8 mouse cellular contexts compared by ENCODE assay signal in genomic region chr10:45000027-45000840, GRCm38 (mm10).
A peak's percentile ranks its signal among the peaks of the same experiment; 100 is the strongest.
DNase-seq lines count a peak whose midpoint lies in the region; ATAC-seq and TF ChIP-seq lines count a peak whose summit lies in the region.

No protein-coding gene starts in this region.

- H3K27me3 ChIP-seq in forebrain, embryonic 14.5 days (replicated peaks; ENCODE audit: control insufficient read depth, insufficient read depth, low read length), result peaks cover 8% of the 10 kb centered on the region; the same call in 1 of the 2 replicates
- H3K27me3 ChIP-seq in kidney, postnatal 0 days (ENCODE audit: insufficient read depth, low read length), result no peaks in the 10 kb centered on the region
- no peaks in the 10 kb centered on the region for H3K27me3 ChIP-seq in midbrain, embryonic 11.5 days (ENCODE audit: control insufficient read depth, insufficient read depth, low read length)
- no peaks in the 10 kb centered on the region for H3K27me3 ChIP-seq in thymus, adult 2 months (ENCODE audit: control insufficient read depth, insufficient read depth, low read length)

- no peak for TF ChIP-seq CTCF in kidney, postnatal 0 days (IDR thresholded peaks at IDR 0.05; ENCODE audit: low read depth)
- TF ChIP-seq CTCF in thymus, adult 2 months (IDR thresholded peaks at IDR 0.05; ENCODE audit: borderline replicate concordance, control insufficient read depth, extremely low read depth, insufficient read depth, low read length, poor library complexity), result no peak

- peaks cover 12% of the 10 kb centered on the region; the same call in 1 of the 2 replicates for H3K4me1 ChIP-seq in forebrain, embryonic 14.5 days (ENCODE audit: control insufficient read depth, insufficient read depth, low read length)
- 0 out of 2 replicates have a peak, but pooled peaks cover 4% of the 10 kb centered on the region for H3K4me1 ChIP-seq in kidney, postnatal 0 days (replicated peaks; ENCODE audit: insufficient read depth, low read length)
- H3K4me1 ChIP-seq in midbrain, embryonic 11.5 days (ENCODE audit: control insufficient read depth, insufficient read depth, low read length), result peaks cover 13% of the 10 kb centered on the region
- H3K4me1 ChIP-seq in thymus, adult 2 months (replicated peaks; ENCODE audit: control insufficient read depth, insufficient read depth, low read length), result peaks cover 5% of the 10 kb centered on the region; the same call in 1 of the 2 replicates

- WGBS in forebrain, embryonic 14.5 days, result 9% methylated on average over 18 of the region's 18 CpGs
- WGBS in kidney, postnatal 0 days, result 21% methylated on average over 18 of the region's 18 CpGs
- WGBS in midbrain, embryonic 11.5 days, result 19% methylated on average over 18 of the region's 18 CpGs
- 25% methylated on average over 18 of the region's 18 CpGs for WGBS in thymus, adult 2 months

- H3K9me3 ChIP-seq in forebrain, embryonic 14.5 days (replicated peaks; ENCODE audit: control insufficient read depth, low read length), result no peaks in the 10 kb centered on the region
- no peaks in the 10 kb centered on the region for H3K9me3 ChIP-seq in kidney, postnatal 0 days (replicated peaks; ENCODE audit: low read length)
- H3K9me3 ChIP-seq in midbrain, embryonic 11.5 days (ENCODE audit: control insufficient read depth, low read length), result no peaks in the 10 kb centered on the region

- ATAC-seq in forebrain, embryonic 14.5 days, result peak; percentile 48
- 0 out of 2 replicates have a peak, but pooled peaks have one; percentile 26 for ATAC-seq in kidney, postnatal 0 days (replicated peaks; ENCODE audit: low FRiP score, low read depth)
- peak; percentile 59 for ATAC-seq in midbrain, embryonic 11.5 days (ENCODE audit: low FRiP score)

- peak overlapping the region; percentile 55 for H3K9ac ChIP-seq in forebrain, embryonic 14.5 days (ENCODE audit: low read length)
- H3K9ac ChIP-seq in kidney, postnatal 0 days (ENCODE audit: low read depth, low read length), result peak overlapping the region; percentile 4; the same call in 1 of the 2 replicates
- peak overlapping the region; percentile 66 for H3K9ac ChIP-seq in midbrain, embryonic 11.5 days (ENCODE audit: low read length)

- peak overlapping the region; percentile 30 for H3K4me3 ChIP-seq in forebrain, embryonic 14.5 days (ENCODE audit: low read depth, low read length)
- peak overlapping the region; percentile 20 for H3K4me3 ChIP-seq in kidney, postnatal 0 days (replicated peaks; ENCODE audit: low read depth, low read length)
- H3K4me3 ChIP-seq in midbrain, embryonic 11.5 days (ENCODE audit: low read depth, low read length), result peak overlapping the region; percentile 25
- H3K4me3 ChIP-seq in thymus, adult 2 months (ENCODE audit: control insufficient read depth, insufficient read depth, low read length), result no peak overlapping the region

- no peak for TF ChIP-seq POLR2A in thymus, adult 2 months (IDR thresholded peaks at IDR 0.05; ENCODE audit: control insufficient read depth, extremely low read depth, insufficient read depth, low read length, poor library complexity)

- H3K36me3 ChIP-seq in forebrain, embryonic 14.5 days (ENCODE audit: control insufficient read depth, insufficient read depth, low read length), result no peaks in the 10 kb centered on the region
- H3K36me3 ChIP-seq in kidney, postnatal 0 days (ENCODE audit: insufficient read depth, low read length), result no peaks in the 10 kb centered on the region
- no peaks in the 10 kb centered on the region for H3K36me3 ChIP-seq in midbrain, embryonic 11.5 days (ENCODE audit: control insufficient read depth, insufficient read depth, low read length)
- no peaks in the 10 kb centered on the region for H3K36me3 ChIP-seq in thymus, adult 2 months (ENCODE audit: control insufficient read depth, insufficient read depth, low read length)

- DNase-seq in thymus, postnatal 14 days, result peak; percentile 10
- no peak for DNase-seq in thymus, postnatal 10 days (ENCODE audit: low spot score in 2 of 2)
- DNase-seq in forebrain, embryonic 14.5 days (ENCODE audit: low spot score), result peak; percentile 43
- DNase-seq in kidney, postnatal 0 days (ENCODE audit: low spot score), result peak; percentile 49
- peak; percentile 93 for DNase-seq in midbrain, embryonic 11.5 days (ENCODE audit: low spot score, missing footprints)
- no peak for DNase-seq in right cerebral cortex, postnatal 36 days (ENCODE audit: low spot score in 2 of 2)
- DNase-seq in adipocyte (ENCODE audit: low spot score), result no peak
- DNase-seq in thymus, adult 2 months, result no peak

- H3K4me2 ChIP-seq in forebrain, embryonic 14.5 days (ENCODE audit: low read length), result peak overlapping the region; percentile 51
- peak overlapping the region; percentile 65 for H3K4me2 ChIP-seq in kidney, postnatal 0 days (ENCODE audit: low read length)
- peak overlapping the region; percentile 69 for H3K4me2 ChIP-seq in midbrain, embryonic 11.5 days

- no peak overlapping the region for H3K27ac ChIP-seq in forebrain, embryonic 14.5 days (ENCODE audit: low read depth, low read length)
- H3K27ac ChIP-seq in kidney, postnatal 0 days, result no peak overlapping the region
- H3K27ac ChIP-seq in midbrain, embryonic 11.5 days (ENCODE audit: low read depth, low read length), result peak overlapping the region; percentile 52
- no peak overlapping the region for H3K27ac ChIP-seq in thymus, adult 2 months (ENCODE audit: control insufficient read depth, insufficient read depth, low read length)

Comparison
In these comparisons a context has a peak if more than half of its experiments do, and no peak if none do; other contexts are left out.
1. DNase-seq: peak in thymus, postnatal 14 days (single experiment), forebrain, embryonic 14.5 days (single experiment), kidney, postnatal 0 days (single experiment) and midbrain, embryonic 11.5 days (single experiment); none in thymus, postnatal 10 days (0 of 2), right cerebral cortex, postnatal 36 days (0 of 2), adipocyte (single experiment) and thymus, adult 2 months (single experiment).
2. H3K9ac ChIP-seq: peak in every context shown above with its lines; median percentile 66 in midbrain, embryonic 11.5 days; 55 in forebrain, embryonic 14.5 days; 4 in kidney, postnatal 0 days.
3. Peak in every context shown above with its lines, with median percentiles within 50 percentile points of each other: ATAC-seq and H3K4me2 ChIP-seq.